Mouse (Mus musculus) regulatory T cell (primary cell): ENCODE data around the gene Fcho2.

Experiments
- in situ Hi-C: fragments of 300-600 bp; cut with MboI, MseI; formaldehyde crosslinking; loops from one replicate; pipeline ENCODE4 v1.15.1; 2025; ENCODE audit warnings: high pct_unique_total_duplicates

Gene Fcho2

GRCm38 (mm10) chr13:98809087-98809486 is 6.2 kb downstream of the Fcho2 start:
- in situ Hi-C loops, result no loop called here

DNA sequence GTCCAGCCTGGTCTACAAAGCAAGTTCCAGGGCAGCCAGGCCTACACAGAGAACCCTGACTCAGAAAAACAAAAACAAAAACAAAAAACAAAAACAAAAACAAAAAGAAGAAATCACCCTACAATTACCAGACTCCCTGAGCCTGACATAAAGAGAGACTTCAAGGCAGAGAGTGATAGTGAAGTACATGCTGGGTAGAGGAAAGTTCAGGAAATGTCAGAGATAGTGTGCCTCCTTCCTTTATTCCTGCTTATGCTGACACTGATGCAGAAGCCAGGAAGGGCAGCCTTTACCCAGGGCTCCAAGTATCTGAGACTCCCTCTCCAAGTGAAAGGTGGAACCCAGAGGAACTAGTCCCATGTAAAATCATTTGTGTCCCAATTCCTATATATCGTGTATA is 10.8 kb downstream of the Fcho2 start:
- in situ Hi-C loops, result no loop called here

DNA sequence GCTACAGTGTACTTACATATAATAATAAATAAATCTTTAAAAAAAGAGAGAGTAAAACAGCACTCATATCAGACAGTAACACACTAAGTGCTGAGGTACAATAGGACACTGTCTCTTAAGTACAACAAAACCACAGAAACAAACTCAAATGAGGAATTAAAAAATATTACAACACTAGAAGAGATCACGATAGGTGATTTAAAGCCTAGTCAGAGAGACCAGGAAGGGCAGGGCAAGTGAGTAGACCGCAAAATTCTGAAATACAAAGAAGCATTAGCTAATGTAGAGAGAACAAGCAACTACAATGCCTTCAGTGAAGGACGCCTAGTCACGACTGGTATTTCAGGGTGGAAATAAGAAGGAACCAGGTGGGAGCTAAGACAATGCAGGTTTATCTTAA is 11.6 kb downstream of the Fcho2 start:
- in situ Hi-C loops, result no loop called here

DNA sequence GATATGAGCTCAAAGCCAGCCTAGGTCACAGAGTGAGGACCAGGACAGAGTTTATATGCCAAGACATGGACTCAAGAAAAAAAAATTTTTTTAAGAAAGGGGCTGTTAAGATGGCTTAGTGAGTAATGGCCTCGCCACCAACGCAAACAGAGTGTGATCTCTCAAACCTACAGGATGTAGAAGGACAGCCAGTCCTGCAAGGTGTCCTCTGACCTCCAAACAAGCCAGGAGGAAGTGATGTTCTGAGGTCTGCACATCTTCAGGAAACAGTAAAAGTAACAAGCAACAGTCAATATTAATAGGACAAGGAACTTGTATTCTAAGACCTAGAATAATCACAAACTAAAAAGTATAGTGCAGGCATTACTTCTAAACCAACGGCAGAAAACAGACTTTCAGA is 12.3 kb downstream of the Fcho2 start:
- in situ Hi-C loops, result no loop called here

DNA sequence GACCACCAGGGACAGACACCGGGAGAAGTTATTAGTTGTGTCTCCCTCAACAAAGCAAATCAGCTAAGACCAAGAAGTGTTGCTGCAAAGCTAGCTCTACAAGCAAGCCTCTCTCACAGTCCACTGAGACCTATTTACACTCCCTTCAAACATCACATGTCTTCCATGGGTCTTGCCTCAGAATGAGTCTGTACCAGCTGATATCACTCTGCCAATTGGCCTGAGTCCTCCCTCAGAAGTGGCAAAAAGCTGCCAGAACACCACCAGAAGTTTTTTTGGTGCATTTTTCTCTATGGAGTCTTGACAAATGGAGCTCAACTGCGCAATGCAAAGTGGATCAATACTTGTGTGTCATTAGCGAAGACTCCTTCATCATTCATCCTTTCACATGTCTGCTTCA is 19.7 kb downstream of the Fcho2 start:
- in situ Hi-C loops, result no loop called here

GRCm38 (mm10) chr13:98792864-98793263 is 22.4 kb downstream of the Fcho2 start:
- in situ Hi-C loops, result no loop called here

GRCm38 (mm10) chr13:98791693-98792092 is 23.6 kb downstream of the Fcho2 start:
- in situ Hi-C loops, result no loop called here

GRCm38 (mm10) chr13:98786970-98787685 is 28.1 kb downstream of the Fcho2 start:
- in situ Hi-C loops, result no loop called here

DNA sequence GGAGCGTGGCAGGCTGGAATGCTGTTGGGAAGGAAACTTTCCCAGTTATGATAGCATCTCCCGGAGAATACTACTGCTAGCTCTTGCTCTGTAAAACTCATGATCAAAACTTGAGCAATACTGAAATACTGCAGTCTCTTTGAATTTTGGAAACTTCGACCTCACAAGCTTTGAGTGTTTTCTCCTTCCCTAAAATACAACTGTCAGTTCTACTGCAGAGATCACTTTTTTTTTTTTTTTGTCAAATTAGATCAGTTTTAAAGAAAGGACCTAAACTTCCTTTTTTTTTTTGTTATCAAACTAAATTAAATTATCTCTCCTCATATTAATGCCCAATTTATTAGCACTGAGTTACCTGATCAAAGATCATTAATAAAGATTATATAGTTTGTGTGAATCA is 37.3 kb downstream of the Fcho2 start:
- in situ Hi-C loops, result no loop called here

DNA sequence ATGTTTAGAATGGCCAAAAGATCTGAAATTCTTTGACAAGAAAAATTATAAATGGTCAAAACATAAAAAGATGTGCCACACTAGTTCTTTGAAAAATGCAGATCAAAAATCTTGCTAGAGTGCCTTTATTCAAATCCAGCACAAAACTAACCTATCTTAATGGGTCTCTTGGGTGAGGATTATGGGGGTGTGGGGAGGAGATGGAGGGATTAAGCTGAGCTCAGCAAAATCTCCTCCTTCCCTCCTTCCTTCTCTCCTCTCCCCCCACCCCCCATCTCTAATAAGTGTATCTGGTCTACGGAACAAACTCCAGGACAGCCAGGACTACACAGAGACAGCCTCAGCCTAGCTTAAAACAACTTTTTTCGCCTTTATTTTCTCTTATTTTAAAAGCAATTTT is 43.8 kb downstream of the Fcho2 start:
- in situ Hi-C loops, result no loop called here

- in situ Hi-C loops, result no loop called here
Observed at GRCm38 (mm10) chr13:98768329-98768728, 46.9 kb downstream of the Fcho2 start.

DNA sequence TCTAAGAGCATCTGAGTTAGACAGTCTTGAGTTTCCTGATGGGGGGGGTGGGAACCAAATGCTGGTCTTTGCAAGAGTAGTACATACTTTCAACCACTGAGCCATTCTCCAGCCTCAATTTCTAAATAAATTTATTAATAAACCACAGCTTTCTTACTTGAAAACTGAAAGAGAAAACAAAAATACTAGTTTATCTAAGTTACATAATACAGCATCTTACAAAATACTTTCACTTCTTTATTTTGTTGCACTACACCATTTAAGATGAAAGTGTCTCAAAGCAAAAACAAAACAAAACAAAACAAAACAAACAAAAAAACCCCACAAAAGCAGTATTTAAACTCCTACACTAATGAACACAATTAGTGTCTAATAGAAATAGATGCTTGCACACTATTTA is 53.5 kb downstream of the Fcho2 start:
- in situ Hi-C loops, result no loop called here

DNA sequence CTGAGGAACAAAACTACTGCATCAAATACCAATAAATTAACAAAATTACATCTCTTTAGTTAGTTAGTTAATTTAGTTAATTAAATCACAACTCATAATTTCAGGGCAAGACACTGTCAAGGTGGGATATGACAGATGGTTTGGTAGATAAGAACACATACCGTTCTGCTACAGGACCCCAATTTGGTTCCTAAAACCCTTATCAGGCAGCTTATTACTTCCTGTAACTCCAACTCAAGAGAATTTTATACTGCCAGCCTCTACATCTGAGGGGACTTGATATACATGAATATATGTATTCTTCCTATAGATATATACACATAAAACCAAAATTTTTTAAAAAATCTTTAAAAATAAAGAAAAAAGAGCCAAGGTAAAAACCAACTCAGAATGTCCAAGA is 59.4 kb downstream of the Fcho2 start:
- in situ Hi-C loops, result no loop called here

DNA sequence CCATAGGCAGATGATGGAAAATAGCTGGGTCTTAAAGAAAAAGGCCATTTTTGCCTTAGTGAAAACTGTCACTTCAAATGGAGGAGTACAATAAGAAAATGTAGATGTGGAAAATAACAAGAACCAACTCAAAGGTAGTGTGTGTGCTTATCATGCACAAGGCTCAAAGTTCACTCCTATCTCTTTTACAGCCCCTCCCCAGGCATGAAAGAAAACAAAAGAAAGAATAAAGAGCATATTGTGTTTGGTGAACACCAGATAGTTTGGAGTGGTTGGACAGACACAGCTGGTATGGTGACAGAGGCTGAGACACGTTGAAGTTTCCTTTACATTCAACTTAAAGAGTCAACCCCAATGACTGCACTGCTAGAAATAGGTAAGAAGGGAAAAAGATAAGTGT is 70.6 kb downstream of the Fcho2 start:
- in situ Hi-C loops, result no loop called here

- in situ Hi-C loops, result no loop called here
Observed at GRCm38 (mm10) chr13:98743829-98744228, 71.4 kb downstream of the Fcho2 start.

DNA sequence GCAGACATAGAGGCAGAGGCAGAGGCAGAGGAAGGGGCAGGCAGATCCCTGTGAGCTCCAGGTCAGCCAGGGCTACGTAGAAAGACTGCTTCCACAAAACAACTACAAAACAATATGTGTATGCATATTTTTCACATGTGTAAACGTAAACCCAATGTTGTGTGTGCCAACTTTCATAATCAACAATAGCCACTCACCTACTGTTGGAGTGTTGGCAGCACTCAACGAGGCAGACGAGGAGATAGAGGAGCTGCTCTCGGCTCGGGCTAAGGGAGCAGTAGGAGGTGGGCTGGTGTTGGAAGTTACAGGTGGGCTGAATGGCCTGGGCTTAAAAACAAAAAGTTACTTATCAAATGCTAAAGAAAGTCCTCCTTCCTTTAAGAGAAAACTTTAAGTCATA is 72.0 kb downstream of the Fcho2 start:
- in situ Hi-C loops, result no loop called here

DNA sequence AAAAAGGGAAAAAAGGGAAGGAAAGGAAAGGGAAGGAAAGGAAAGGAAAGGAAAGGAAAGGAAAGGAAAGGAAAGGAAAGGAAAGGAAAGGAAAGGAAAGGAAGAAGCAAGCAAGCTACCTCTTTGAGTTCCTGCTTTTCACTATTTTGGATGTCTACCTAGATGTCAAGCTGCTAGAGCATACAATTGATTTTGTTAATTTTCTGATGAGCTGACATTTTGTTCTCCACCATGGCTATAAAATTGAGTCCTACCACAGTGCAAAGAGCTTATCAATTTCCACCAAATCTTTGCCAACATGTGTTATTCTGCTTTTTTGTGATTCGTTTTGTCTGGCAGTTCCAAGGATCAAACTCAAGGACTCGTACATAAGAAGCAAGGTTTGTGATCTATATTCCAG is 77.0 kb downstream of the Fcho2 start:
- in situ Hi-C loops, result no loop called here

- in situ Hi-C loops, result no loop called here
Observed at GRCm38 (mm10) chr13:98733292-98733691, 82.0 kb downstream of the Fcho2 start.

GRCm38 (mm10) chr13:98729271-98730062 is 85.8 kb downstream of the Fcho2 start:
- in situ Hi-C loops, result no loop called here

- in situ Hi-C loops, result no loop called here
Observed at GRCm38 (mm10) chr13:98726494-98726893, 88.8 kb downstream of the Fcho2 start.

- in situ Hi-C loops, result no loop called here
Observed at GRCm38 (mm10) chr13:98723430-98723829, 91.8 kb downstream of the Fcho2 start.

GRCm38 (mm10) chr13:98722296-98722695 is 93.0 kb downstream of the Fcho2 start:
- in situ Hi-C loops, result no loop called here

DNA sequence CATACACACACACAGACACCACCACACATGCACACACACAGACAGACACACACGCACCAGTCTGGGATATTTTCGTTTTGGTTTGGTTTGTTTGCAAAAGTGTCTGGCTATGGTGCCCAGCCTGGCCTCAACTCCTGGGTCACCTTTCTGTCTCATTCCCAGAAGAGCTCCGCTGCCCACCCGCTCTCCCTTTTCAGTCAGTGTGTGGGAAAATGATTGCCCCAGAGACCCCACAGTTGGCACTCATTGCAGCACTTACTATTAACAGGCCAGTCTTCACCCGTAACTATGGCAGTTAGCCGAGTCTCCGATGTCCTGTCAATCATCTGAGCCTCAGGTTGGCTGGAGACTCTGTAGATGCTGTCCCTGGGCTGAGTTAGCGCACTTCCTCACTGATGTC is 99.1 kb downstream of the Fcho2 start:
- in situ Hi-C loops, result no loop called here
